Mouse (Mus musculus) WW6 (cell line): Measurements from ENCODE around the gene Kif18a.

Source experiments
- DNase-seq: peaks from one replicate; pipeline ENCODE4 v3.0.0-alpha.2; 2013; ENCODE audit warnings: low read depth, low spot score

Kif18a gene

DNA sequence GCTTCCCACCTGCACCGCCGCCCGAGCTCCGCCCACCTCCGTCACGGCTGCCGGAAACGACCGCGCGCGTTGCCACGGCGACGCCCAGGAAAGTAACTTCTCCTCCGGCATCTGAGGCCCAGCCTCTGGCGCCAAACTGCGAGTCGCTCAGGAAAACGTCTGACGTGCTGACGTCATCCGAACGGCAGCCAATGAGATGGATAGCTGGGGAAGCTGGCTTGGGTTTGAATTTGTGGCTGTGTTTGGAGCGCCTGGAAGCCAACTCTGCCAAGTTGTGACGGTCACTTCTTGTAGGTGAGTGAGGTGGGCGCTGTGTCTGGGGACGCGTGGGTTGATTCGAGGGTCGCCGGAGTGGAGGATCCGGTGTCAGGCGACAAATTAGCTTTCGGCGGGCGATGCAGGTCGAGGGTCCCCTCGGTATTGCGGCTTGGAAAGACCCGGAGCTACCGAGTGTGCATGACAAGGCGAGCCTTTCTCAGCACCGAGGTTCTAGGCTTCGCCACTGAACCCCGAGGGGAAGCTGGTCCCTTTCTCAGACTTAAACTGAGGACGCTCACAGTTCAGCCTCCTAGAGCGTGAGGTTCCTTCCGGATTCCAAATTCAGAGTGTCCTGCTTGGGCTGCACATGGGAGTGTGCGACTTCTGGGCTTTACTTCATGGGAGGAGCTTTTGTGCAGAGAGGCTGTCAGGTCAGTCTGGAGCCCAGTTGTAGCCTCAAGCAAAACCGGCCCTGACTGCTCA is at the start of gene Kif18a, which contains the start of gene Mettl15:
Gene Kif18a (plus strand): TSS at position 139 of the 741 bp plus-strand sequence.
Gene Mettl15 (minus strand): TSS at position 149 of the 741 bp plus-strand sequence.
- DNase-seq = peak; percentile 91

- DNase-seq = no peak
These were observed 46.7 kb upstream of the Kif18a start for GRCm38 (mm10) chr2:109233876-109234275.

GRCm38 (mm10) chr2:109235741-109236140 is 44.8 kb upstream of the Kif18a start:
- no peak for DNase-seq

DNA sequence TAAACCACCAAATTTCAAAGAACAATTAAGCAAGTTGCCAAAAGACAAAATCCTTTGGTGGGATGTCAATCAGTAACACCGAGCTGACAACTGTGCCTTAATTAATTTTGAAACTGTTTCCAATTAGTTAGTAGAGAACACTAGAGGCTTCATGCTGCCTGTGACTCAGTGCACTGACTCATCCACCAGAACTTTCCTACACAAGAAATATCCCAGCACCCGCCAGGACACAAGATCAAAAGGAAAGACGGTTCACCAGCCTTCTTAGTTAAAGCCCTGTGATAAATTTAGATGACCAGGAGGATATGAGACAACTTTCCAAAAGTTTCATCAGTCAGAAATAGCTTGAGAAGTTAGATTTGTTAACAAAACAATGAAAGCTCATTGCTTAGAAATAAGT is 38.6 kb upstream of the Kif18a start:
- DNase-seq = no peak

GRCm38 (mm10) chr2:109262779-109263178 is 17.8 kb upstream of the Kif18a start:
- DNase-seq = no peak

DNA sequence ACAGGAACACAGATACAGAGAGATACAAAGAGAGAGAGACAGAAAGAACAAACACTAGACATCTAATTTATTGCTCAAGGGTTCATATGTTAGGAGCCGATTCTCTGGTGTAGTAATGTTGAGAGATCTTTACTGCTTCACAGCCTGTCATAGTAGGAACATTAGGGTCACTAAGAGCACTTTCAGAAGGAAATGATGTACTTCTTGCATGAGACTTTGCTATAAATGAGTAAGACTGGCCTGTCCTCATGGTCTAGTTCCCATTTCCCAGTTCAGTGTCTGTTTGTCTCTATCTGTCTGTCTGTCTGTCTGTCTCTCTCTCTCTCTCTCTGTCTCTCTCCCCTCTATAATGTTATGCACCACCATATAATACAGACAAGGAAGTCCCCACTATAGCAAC is 7.4 kb upstream of the Kif18a start:
- DNase-seq = no peak

DNA sequence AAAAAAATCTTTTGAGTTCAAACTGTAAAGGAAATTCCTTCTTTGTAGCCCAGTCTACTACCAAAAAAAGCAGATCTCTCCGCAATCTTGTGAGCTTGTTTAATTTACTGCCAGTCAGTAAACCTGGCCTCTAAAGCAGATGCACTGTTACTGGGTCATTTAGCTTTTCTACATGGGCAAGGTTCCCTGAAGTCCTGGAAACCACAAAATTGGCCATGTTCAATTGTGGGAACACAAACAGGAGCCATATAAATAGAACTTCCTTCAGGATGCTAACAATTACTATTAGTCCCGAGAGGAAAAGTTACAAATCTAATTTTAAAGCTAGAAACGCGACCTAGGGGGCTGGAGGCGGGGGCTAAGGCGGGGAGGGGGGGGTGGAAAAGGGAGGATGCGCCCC is 2.9 kb upstream of the Kif18a start:
- no peak for DNase-seq

GRCm38 (mm10) chr2:109278036-109278435 is 2.5 kb upstream of the Kif18a start:
- peak; percentile 26 for DNase-seq

DNA sequence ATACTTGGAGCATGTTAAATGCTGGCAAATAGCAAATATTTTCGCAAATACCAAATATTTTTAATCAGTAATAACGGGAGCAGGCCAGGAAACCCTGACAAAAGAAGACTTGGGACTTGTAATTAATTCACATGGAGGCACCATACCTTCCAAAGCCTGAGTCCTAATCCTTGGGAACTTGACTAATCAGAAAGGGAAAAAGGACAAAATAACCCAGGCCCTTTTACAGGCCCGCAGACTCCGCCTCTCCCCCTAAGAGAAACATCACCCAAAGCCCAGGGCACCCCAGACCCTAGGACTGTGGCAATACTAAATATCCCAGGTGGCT is 302 bp upstream of the Kif18a start:
- DNase-seq = no peak

- no peak for DNase-seq
These were observed 778 bp downstream of the Kif18a start for GRCm38 (mm10) chr2:109281341-109281690.

DNA sequence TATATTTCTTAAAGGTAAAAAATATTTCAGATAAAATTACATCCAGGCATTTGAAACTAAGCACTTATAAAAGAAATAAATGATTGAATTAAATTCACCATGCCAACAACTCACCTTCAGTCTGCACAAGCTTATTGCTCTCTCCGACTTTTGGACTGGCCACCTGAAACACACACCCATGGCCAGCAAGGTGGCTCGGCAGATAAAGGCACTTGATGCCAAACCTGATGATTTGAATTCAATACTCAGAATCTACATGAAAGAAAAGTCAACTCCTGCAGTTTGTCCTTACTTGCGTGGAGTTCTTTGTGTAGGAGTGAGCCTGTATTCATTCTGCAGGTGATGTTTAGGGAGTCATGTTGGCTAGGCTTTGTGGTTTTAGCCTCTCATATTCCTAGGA is 3.6 kb downstream of the Kif18a start:
- no peak for DNase-seq

- no peak for DNase-seq
These were observed 8.8 kb downstream of the Kif18a start for GRCm38 (mm10) chr2:109289327-109289726.

DNA sequence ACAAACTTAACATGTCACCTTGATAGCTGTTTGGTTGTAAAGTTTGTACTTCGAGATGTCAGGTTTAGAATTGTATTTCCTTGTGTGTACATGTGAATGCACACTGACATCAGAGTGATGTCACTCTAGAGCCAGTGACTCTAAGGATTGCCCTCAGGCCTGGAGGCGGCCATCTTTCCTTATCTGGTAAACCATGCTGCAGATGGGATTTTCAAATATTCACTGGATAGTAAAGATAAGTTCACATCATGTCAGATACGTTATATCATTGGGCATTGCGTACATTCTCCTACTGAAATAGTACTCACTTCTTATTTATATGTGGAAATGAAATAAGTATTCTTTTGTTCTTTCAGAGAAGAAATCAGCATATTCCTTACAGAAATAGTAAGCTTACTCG is 15.7 kb downstream of the Kif18a start:
- DNase-seq = no peak

DNA sequence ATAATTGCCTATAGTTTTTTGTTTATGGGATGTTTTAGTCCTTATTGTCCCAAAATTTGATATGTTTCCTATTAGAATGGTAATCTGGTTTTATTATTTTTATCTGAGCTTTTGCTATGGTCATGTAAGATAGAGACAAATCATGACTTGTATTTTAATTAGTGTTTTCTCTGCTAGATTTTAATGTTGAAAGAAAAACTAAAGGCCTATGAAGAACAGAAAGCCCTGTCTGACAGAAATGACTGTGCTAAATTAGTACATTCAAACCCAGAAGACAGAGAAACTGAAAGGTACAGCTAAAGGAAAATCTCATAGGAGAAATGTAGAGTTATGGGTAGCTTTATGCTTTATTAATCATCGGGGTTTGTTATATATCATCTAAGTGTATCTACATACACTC is 17.6 kb downstream of the Kif18a start:
- no peak for DNase-seq

- no peak for DNase-seq
These were observed 21.7 kb downstream of the Kif18a start for GRCm38 (mm10) chr2:109302234-109302633.

DNA sequence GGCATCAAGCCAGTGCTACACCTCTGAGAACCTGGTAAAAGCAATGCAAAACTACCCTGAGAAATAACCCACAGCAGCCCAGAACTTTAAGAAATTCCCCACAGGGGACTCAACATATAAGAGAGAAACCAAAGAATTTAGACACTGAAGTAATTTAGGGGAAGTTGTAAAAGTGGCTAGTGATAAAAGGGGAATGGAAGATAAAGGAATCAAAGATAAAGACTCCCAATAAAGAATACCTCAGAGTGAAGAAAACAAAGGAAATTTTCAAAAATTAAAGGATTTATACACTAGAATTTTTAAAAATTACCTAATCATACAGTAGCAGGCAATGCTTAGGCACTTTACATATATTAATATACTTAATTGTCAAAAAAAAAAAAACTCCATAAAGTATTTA is 23.1 kb downstream of the Kif18a start:
- no peak for DNase-seq

GRCm38 (mm10) chr2:109311369-109311768 is 30.8 kb downstream of the Kif18a start:
- DNase-seq = peak; percentile 20

GRCm38 (mm10) chr2:109331807-109332206 is 51.3 kb downstream of the Kif18a start:
- no peak for DNase-seq

DNA sequence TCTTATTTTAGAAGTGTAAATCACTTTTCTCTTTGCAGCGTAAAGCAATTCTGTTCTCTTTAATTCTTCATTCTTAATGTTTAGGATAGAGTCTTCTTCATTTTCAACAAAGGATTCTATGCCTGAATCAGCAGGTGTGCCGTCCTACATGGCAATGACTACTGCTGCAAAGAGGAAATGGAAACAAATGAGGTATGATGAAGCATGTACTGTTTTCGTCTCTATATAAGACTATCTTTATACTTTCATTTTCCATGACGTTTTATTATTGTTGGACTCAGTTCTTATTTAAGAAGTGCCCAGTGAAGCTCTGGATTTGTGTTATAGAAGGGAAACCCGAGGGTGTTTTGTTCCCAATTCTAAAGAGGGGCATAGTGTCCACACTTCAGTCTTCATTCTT is 53.7 kb downstream of the Kif18a start:
- DNase-seq = no peak

GRCm38 (mm10) chr2:109335765-109336164 is 55.2 kb downstream of the Kif18a start:
- no peak for DNase-seq

DNA sequence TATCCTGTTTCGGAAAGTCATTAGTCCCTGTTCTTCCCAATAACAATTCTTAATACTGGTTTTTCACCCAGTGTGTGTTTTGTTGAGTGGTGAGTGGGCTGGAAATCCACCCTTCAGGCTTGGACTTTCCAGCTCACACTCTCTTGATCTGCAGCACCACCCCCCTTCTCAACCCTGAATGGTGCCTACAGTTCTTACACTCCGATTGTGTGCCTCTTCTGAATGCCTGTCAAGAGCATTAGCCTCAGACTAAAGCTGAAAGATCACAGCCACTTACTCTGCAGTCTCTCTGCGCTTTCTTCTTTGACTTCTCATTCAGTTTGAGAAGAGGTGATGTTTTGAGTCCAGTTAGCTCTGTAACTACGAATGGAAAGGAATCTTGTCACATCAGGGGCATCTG is 64.8 kb downstream of the Kif18a start:
- no peak for DNase-seq

GRCm38 (mm10) chr2:109348742-109349141 is 68.2 kb downstream of the Kif18a start:
- no peak for DNase-seq

GRCm38 (mm10) chr2:109358456-109359141 is 78.1 kb downstream of the Kif18a start:
- no peak for DNase-seq
